Mouse (Mus musculus) cerebellum, adult 11 months (tissue): ENCODE measurements around the gene Klhl5.
A peak's percentile ranks its signal among the peaks of the same experiment; 100 is the strongest.

Experiments
- DNase-seq: peaks from one replicate; pipeline ENCODE4 v3.0.0; 2022

Klhl5 gene

GRCm38 (mm10) chr5:65106876-65107772 is at the start of gene Klhl5:
TSS of gene Klhl5 (plus strand) at chr5:65107539.
- DNase-seq = peak; percentile 61

DNA sequence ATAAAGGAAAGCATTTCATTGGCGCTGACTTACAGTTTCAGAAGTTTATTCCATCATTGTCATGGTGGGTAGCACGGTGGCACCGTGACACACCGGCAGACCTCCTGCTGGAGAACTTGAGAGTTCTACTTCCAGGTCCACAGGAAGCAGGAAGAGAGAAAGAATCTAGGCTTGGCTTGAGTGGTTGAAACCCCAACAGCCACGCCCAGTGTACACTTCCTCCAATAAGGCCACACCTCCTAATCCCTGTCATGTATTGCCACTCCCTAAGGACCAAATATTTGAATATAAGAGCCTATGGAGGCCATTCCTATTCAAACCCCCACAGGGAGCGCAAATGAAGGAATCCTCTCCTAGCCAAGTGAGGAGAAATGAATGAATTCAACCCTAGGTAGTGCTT is 49.7 kb upstream of the Klhl5 start:
- no peak for DNase-seq

DNA sequence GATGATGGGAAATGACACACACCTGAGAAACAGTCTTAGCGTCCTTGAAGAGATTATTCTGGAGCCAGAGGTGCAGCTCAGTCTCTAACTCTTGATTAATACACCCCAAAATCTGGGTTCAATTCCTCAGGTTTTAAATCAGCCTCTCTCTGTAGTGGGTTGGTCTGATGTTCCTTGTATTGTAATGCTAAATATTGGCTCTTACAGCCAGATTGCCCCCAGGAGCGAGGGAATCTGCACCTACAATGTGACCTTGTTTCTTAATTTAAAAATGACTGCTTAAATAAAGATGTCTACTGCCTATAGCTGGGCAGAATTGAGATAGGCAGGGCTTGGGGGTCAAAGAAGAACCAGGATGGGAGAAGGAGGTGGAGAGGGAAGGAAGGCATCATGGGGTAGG is 47.5 kb upstream of the Klhl5 start:
- DNase-seq = no peak

DNA sequence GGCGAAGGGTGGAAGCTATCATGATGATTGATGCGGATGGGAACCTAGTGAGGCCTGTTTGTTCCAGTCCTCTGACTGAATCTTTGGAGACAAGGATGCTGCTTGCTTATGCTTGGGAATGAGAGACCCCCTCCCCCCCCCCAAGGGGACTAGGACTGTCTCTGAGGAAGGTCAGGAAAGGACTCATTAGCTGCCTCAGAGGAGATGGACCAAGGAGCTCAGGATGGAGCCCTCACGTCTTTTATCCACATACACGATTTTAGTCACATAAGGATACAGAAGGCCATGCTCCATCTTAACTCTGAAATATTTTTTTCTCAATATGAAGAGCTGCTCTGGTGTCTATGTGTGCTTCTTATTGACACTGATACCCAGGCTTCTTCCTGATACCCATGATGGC is 45.1 kb upstream of the Klhl5 start:
- no peak for DNase-seq

- DNase-seq = no peak
These were observed 44.1 kb upstream of the Klhl5 start for GRCm38 (mm10) chr5:65063266-65063665.

- DNase-seq = no peak
These were observed 39.2 kb upstream of the Klhl5 start for GRCm38 (mm10) chr5:65068166-65068565.

DNA sequence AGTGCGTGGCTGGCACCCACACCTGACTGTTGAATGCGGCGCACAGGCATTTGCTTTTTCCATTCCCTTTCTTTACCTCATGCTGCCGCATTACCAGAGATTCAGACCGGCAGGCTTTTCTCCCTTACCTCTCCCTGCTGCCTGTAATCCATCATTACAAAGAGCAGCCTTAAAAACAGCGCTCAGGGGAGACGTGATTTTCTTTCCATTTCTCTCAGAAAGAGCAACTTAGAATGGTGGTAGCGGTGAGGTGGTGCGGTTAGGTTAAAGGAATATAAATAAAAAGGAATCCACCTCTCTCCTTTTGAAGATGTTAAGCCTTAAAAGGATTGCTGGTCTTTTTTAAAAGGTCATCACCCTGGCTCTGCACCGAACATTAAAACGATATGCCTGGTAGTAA is 37.5 kb upstream of the Klhl5 start:
- no peak for DNase-seq

DNA sequence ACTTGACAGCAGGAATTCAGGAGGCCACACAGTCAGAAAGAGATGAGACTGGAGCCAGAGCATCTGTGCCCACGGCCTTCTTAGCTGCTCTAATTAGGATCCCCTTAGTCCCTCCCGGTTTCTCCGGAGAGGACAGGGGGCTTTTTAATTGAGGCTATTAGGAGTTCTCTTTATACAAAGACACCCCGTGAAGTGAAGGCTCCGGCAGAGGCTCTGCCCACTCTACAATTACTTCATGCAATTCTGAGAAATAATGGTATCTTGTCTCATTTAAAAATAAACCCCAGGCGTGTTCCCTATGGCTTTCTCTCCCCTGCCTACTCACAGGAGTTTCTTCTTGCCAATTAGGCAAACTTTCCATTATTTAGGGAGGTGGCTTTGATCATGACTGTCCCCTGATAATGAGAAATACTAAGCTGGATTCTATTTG is 35.6 kb upstream of the Klhl5 start:
- DNase-seq = no peak

GRCm38 (mm10) chr5:65073247-65073646 is 34.1 kb upstream of the Klhl5 start:
- DNase-seq = no peak

- DNase-seq = peak; percentile 39
These were observed 32.6 kb upstream of the Klhl5 start for GRCm38 (mm10) chr5:65074693-65075092.

DNA sequence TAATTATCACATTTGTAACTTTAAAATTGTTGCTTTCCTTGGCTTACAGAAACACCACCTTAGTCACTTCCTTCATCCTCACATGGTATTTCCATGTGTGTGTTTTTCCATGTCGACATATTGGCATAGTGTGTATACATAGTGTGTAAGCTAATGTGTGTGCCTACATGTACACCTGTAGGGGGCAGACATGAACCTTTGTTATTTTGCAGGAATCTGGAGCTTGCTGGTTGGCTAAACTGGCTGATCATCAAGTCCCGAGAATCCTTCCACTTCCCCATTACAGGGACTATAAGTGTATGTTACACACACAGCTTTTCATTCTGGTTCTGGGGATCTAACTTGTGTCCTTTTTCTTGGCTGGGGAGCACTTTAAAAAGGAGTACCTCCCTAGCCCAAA is 31.3 kb upstream of the Klhl5 start:
- DNase-seq = no peak

GRCm38 (mm10) chr5:65076748-65077147 is 30.6 kb upstream of the Klhl5 start:
- no peak for DNase-seq

DNA sequence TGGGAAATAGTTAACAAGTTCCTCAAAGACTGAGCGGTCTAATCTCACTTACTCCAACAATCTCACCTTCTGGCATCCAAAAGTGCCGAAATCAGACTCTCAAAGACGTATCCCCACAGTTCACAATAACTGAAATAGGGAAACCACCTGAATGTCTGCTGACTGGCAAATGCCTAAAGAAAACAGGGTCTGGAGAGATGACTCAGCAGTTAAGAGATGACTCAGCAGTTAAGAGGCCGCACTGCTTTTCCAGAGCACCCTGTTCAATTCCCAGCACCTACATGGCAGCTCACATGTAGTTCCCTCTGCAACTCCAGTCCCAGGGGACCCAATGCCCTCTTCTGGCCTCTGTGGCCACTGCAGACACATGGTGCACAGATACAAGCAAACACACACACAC is 29.3 kb upstream of the Klhl5 start:
- no peak for DNase-seq

- no peak for DNase-seq
These were observed 27.5 kb upstream of the Klhl5 start for GRCm38 (mm10) chr5:65079881-65080280.

GRCm38 (mm10) chr5:65081836-65082235 is 25.5 kb upstream of the Klhl5 start:
- no peak for DNase-seq

DNA sequence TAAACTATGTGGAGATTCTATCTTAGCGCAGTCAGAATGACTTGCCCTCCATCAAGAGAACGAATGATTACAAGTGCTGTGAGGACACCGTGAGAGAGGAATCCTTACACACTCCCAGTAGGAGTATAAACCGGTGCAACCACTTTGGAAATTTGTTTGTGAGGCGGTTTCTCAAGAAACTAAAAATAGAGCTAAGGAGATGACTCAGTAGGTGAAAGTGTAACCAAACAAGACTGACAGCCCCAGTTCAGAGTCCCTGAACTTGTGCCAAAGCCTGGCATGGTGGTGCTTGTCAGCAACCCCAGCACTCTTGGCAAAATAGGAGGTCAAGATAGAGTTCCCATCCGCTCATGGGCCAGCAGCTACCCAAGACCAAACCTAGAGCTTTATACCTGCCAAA is 20.8 kb upstream of the Klhl5 start:
- no peak for DNase-seq

GRCm38 (mm10) chr5:65089707-65090106 is 17.6 kb upstream of the Klhl5 start:
- DNase-seq = no peak

- no peak for DNase-seq
These were observed 16.0 kb upstream of the Klhl5 start for GRCm38 (mm10) chr5:65091184-65091858.

DNA sequence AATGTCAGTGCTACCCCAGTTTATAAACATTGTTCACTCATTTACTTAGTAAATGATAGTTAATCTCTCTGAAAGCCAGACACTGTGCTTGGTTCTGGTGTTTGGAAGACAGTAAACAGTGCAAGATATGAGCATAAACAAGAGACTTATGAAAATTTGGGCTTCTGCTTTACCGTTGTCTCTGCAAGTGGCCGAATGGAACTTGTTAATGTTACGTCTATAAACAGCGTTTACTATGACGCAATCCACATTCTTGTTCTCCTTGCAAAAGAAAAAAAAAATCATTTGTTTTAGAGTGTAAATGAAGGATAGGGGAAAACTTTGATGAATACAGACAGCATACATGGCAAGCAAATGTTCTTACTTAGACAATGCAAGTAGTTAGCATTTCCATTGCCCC is 15.4 kb upstream of the Klhl5 start, which contains the start of gene Tmem156:
Tmem156 (minus strand) TSS at position 212 of the 400 bp plus-strand sequence.
- no peak for DNase-seq

DNA sequence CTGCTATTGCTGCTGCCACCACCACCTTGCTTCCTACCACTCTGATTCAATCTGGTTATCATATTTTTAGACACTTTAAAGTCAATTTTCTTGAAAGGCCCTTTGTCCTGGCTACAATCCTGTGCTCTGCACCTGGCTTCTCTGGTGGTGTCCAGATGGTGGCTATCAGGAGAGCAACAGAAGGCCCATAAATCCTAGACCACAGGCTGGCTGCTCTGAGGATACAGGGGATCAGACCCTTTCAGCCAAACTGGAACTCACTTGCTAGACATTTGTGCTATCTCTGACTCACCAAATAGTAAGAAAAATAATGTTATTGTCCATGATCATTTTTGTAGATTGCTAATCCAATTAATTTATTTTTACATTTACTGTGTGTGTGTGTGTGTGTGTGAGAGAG is 13.6 kb upstream of the Klhl5 start:
- peak; percentile 72 for DNase-seq

GRCm38 (mm10) chr5:65094902-65095545 is 12.3 kb upstream of the Klhl5 start:
- DNase-seq = no peak

- DNase-seq = no peak
These were observed 11.3 kb upstream of the Klhl5 start for GRCm38 (mm10) chr5:65096082-65096481.

DNA sequence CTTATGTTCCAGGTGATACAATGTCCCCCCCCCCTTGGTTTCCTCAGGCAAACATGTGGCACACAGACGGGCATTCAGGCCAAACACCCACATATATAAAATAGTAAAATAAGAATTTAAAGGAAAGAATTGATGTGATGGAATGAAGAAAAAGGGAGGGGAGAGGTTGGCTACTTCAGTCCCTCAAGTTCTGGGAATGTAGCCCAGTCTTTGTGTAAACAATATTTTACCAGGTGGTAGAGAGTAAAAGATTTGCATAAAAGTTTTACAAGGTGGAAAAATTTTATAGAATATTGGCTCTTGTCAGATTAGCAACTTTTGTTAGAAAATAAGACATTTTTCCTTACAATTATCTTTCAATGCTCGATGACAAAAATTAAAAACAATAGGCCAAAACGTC is 10.5 kb upstream of the Klhl5 start:
- no peak for DNase-seq

GRCm38 (mm10) chr5:65097457-65097856 is 9.9 kb upstream of the Klhl5 start:
- DNase-seq = no peak
